Mouse (Mus musculus) midbrain, embryonic 13.5 days (tissue): ENCODE measurements at regions not wholly inside any gene's neighbourhood (a gene's known extent, or its start where the extent isn't known, plus 50 kb on each side); places are given as distances from the start of the nearest gene placed in this dataset.
A peak's percentile ranks its signal among the peaks of the same experiment; 100 is the strongest.

Experiments
- ATAC-seq: fragments of 200-750 bp; cut with Nextera tagmentation; 2 replicates; pipeline ENCODE4 v1.8.0; 2017; ENCODE audit warnings: mild to moderate bottlenecking, moderate TSS enrichment, moderate library complexity
- H3K27ac ChIP-seq: fragments of 300-500 bp; sonication (generic); 2 replicates; pipeline ENCODE4 v1.5.1; 2015; ENCODE audit warnings: inconsistent platforms, mild to moderate bottlenecking, moderate library complexity
- H3K27me3 ChIP-seq: fragments of 300-500 bp; sonication (generic); 2 replicates; pipeline ENCODE4 v1.6.1; 2015; ENCODE audit warnings: mild to moderate bottlenecking, inconsistent platforms
- H3K36me3 ChIP-seq: fragments of 300-500 bp; sonication (generic); 2 replicates; pipeline ENCODE4 v1.6.1; 2015; ENCODE audit warnings: mild to moderate bottlenecking, inconsistent platforms
- H3K4me1 ChIP-seq: fragments of 300-500 bp; sonication (generic); replicated peaks from 2 replicates; pipeline ENCODE4 v1.6.1; 2015; ENCODE audit warnings: inconsistent platforms
- H3K4me2 ChIP-seq: fragments of 300-500 bp; sonication (generic); replicated peaks from 2 replicates; pipeline ENCODE4 v1.6.1; 2015; ENCODE audit warnings: moderate library complexity, mild to moderate bottlenecking, inconsistent platforms
- H3K4me3 ChIP-seq: fragments of 300-500 bp; sonication (generic); replicated peaks from 2 replicates; pipeline ENCODE4 v1.5.1; 2015; ENCODE audit warnings: mild to moderate bottlenecking, inconsistent platforms
- H3K9ac ChIP-seq: fragments of 300-500 bp; sonication (generic); replicated peaks from 2 replicates; pipeline ENCODE4 v1.6.1; 2015; ENCODE audit warnings: mild to moderate bottlenecking, inconsistent platforms
- H3K9me3 ChIP-seq: fragments of 300-500 bp; sonication (generic); 2 replicates; pipeline ENCODE4 v1.6.1; 2016; ENCODE audit warnings: mild to moderate bottlenecking, inconsistent platforms
- WGBS: fragments of 180-500 bp; shearing (Covaris S2); methylation state at CpG from one replicate; pipeline ENCODE4 v1.1.7; 2015; 5-methylcytosine and 5-hydroxymethylcytosine counted together

DNA sequence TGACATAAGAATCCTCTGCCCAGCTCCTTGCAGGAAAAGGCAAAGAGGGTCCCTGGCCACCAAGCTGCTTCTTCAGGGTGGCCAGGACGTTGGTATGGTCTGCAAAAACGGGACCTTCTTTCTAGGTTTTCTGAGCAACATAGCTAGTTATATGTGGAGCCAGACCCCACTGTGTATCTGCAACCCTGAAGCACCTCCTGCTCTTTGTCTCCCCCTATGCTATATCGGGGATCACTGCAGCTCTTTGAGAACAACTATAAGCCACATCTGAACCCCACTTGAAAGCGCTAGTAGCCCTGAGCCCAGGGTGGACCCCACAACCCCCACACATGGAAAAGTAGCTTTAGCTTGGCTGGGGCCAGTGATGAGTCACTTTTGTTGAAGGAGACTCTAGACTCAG lies 414.9 kb downstream of the Zfp536 start:
- ATAC-seq: no peak
- 70% methylated on average over 4 of the region's 4 CpGs for WGBS
- H3K9ac ChIP-seq: no peak overlapping the region
- 0 out of 2 replicates have a peak, but pooled peaks cover 4% of the 10 kb centered on the region for H3K27me3 ChIP-seq
- no peaks in the 10 kb centered on the region for H3K9me3 ChIP-seq
- peaks cover 35% of the 10 kb centered on the region for H3K4me1 ChIP-seq
- no peaks in the 10 kb centered on the region for H3K36me3 ChIP-seq
- no peak overlapping the region for H3K27ac ChIP-seq
- H3K4me3 ChIP-seq: no peak overlapping the region
- H3K4me2 ChIP-seq: no peak overlapping the region

DNA sequence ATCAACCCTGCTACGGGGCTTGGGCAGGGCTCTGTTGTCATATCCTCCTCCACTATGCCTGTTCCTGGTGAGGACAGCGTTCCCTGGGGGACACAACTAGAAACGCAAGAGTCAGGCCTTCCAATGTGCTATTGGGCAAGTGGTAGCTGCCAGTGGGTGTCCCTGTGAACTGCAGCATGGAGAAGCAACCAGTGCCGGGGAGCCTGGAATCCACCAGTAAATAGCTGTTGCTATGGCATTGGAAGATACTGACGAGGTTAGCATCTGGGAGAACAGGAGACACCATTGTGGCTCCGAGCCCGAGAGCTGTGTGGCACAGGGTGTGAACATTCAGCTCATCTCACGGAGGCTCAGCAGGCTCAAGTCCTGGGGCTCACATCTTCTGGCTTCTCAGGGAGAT lies 414.0 kb downstream of the Zfp536 start:
- 73% methylated on average over 8 of the region's 8 CpGs for WGBS

GRCm38 (mm10) chr7:37360171-37360570 lies 413.3 kb downstream of the Zfp536 start:
- no peak for ATAC-seq

More for the DNA sequence above, 414.0 kb downstream of the Zfp536 start:
- 0 out of 2 replicates have a peak, but pooled peaks cover 4% of the 10 kb centered on the region for H3K27me3 ChIP-seq
- peaks cover 45% of the 10 kb centered on the region for H3K4me1 ChIP-seq
- no peaks in the 10 kb centered on the region for H3K9me3 ChIP-seq
- ATAC-seq: no peak
- no peak overlapping the region for H3K9ac ChIP-seq
- H3K27ac ChIP-seq: no peak overlapping the region
- H3K4me2 ChIP-seq: no peak overlapping the region
- H3K4me3 ChIP-seq: no peak overlapping the region
- no peaks in the 10 kb centered on the region for H3K36me3 ChIP-seq

GRCm38 (mm10) chr7:37361802-37362441 lies 411.5 kb downstream of the Zfp536 start:
- WGBS: 1% methylated on average over 16 of the region's 16 CpGs
- Histone ChIP-seq H3K4me2 (peak overlapping the region; percentile 45), H3K9me3 (no peaks in the 10 kb centered on the region), H3K27me3 (0 out of 2 replicates have a peak, but pooled peaks cover 4% of the 10 kb centered on the region), H3K36me3 (no peaks in the 10 kb centered on the region), H3K4me3 (peak overlapping the region; percentile 12; the same call in 1 of the 2 replicates), H3K9ac (no peak overlapping the region), H3K4me1 (peaks cover 61% of the 10 kb centered on the region), H3K27ac (peak overlapping the region; percentile 77)
- peak; percentile 21 for ATAC-seq

More at GRCm38 (mm10) chr7:37360171-37360570, 413.3 kb downstream of the Zfp536 start:
- H3K4me2 ChIP-seq: no peak overlapping the region
- H3K4me1 ChIP-seq: peaks cover 50% of the 10 kb centered on the region
- H3K27ac ChIP-seq: no peak overlapping the region
- H3K9ac ChIP-seq: no peak overlapping the region
- 13% methylated on average over 3 of the region's 3 CpGs for WGBS
- no peak overlapping the region for H3K4me3 ChIP-seq
- no peaks in the 10 kb centered on the region for H3K9me3 ChIP-seq
- no peaks in the 10 kb centered on the region for H3K36me3 ChIP-seq
- 0 out of 2 replicates have a peak, but pooled peaks cover 4% of the 10 kb centered on the region for H3K27me3 ChIP-seq

DNA sequence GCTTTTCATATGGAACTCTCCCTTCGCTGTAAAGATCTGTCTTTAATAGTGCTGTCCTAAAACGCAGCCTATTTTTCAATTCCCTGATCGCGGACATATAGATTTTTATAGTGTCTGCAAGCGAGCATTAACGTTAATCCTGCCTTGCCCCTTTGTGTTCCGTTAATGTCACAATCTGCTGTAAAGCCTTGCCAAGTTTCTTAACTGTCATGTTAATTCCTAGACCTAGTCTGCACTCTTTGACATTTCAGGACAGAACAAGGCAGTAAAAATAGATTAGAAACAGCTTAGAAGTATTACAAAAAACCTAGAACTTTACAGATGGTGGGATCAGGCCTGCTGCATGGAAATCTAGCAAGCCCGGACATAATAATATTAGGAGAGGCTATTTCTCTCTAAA lies 410.6 kb downstream of the Zfp536 start:
- Histone ChIP-seq H3K4me3 (no peak overlapping the region), H3K27me3 (0 out of 2 replicates have a peak, but pooled peaks cover 4% of the 10 kb centered on the region), H3K27ac (peak overlapping the region; percentile 81), H3K9me3 (no peaks in the 10 kb centered on the region), H3K36me3 (no peaks in the 10 kb centered on the region), H3K4me1 (peaks cover 56% of the 10 kb centered on the region), H3K9ac (no peak overlapping the region), H3K4me2 (peak overlapping the region; percentile 25)
- WGBS: 11% methylated on average over 8 of the region's 8 CpGs
- ATAC-seq: no peak

DNA sequence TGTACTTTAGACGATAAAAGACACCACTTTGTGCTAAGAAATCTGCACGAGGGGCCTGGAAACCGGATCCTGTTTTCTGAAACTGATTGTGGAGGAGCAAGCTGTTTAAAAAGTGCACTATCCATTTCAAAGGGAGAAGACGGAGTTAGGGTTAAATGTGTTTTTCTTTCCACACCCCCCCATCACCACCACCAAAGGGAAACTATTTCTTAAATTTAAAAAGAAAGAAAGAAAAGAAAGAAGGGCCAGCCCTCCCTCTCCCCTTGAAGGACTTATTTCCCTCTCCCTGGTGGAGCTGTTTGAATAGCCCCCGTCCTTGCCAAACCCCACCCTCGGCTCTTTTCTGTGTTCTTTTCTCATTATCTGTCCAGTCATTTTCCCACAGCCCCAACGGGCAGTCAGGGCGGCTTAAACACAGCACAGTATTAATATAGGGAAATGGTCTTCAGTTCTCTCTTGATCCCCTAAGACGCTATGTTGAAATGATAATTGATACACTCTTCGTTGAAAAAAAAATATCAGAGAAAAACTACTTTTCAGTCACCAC lies 409.7 kb downstream of the Zfp536 start:
- ATAC-seq: peak; percentile 66
- Histone ChIP-seq H3K27me3 (0 out of 2 replicates have a peak, but pooled peaks cover 4% of the 10 kb centered on the region), H3K4me1 (peaks cover 51% of the 10 kb centered on the region), H3K27ac (peak overlapping the region; percentile 81), H3K4me2 (peak overlapping the region; percentile 28), H3K9ac (no peak overlapping the region), H3K9me3 (no peaks in the 10 kb centered on the region), H3K4me3 (no peak overlapping the region), H3K36me3 (no peaks in the 10 kb centered on the region)
- WGBS: 3% methylated on average over 10 of the region's 10 CpGs

- H3K27me3 ChIP-seq: 0 out of 2 replicates have a peak, but pooled peaks cover 4% of the 10 kb centered on the region
- WGBS: 6% methylated on average over 9 of the region's 9 CpGs
- peak overlapping the region; percentile 28 for H3K4me2 ChIP-seq
- 0 out of 2 replicates have a peak overlapping the region, but pooled peaks have one; percentile 1 for H3K9ac ChIP-seq
- H3K9me3 ChIP-seq: no peaks in the 10 kb centered on the region
- ATAC-seq: peak; percentile 41
- no peaks in the 10 kb centered on the region for H3K36me3 ChIP-seq
- peaks cover 51% of the 10 kb centered on the region for H3K4me1 ChIP-seq
- peak overlapping the region; percentile 49; the same call in 1 of the 2 replicates for H3K27ac ChIP-seq
- H3K4me3 ChIP-seq: no peak overlapping the region
Observed at GRCm38 (mm10) chr7:37364221-37364620, 409.2 kb downstream of the Zfp536 start.

DNA sequence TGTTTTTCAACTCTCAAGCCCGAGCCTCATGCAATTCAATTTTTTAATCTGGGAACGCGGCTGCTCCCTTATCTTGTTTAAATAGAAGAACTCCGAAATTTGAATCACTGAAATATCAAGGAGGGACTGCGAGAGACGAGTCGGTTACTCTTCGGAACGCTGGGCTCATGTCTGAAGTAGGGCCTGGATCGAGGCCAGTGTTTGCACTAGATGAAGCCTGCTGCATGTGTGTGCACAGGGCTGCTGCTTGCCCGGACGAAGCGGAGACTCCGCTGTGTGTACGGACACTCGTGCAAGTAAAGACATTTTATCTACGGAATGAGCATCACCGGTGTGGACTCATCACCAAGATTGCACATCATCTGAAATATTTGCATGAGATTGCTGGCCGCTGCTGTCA lies 407.4 kb downstream of the Zfp536 start:
- H3K27ac ChIP-seq: no peak overlapping the region
- H3K36me3 ChIP-seq: no peaks in the 10 kb centered on the region
- H3K4me2 ChIP-seq: no peak overlapping the region
- no peaks in the 10 kb centered on the region for H3K9me3 ChIP-seq
- H3K27me3 ChIP-seq: 0 out of 2 replicates have a peak, but pooled peaks cover under 1% of the 10 kb centered on the region
- peaks cover 48% of the 10 kb centered on the region for H3K4me1 ChIP-seq
- no peak for ATAC-seq
- no peak overlapping the region for H3K9ac ChIP-seq
- WGBS: 80% methylated on average over 19 of the region's 19 CpGs
- no peak overlapping the region for H3K4me3 ChIP-seq

DNA sequence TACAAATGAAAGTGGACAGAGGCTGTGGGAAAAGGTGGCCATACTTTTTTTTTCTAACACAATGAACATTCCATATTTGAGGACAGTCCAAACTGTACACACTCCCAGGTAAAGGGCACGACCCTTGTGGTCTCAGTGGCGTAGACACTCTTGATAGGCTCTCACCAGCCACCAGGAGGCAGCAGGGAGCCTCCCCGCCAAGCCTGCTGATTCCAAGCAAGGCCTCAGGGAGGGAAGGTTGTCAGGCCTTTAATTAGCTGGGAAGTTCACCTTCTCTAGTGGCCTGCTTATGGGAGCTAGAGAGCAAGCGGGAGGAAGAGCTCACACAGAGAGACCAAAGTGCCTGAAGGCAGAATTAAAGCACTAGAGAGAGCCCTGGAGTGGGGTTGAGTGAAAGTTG lies 403.7 kb downstream of the Zfp536 start:
- WGBS: 37% methylated on average over 4 of the region's 4 CpGs
- no peaks in the 10 kb centered on the region for H3K9me3 ChIP-seq
- H3K4me3 ChIP-seq: no peak overlapping the region
- H3K4me1 ChIP-seq: peaks cover 22% of the 10 kb centered on the region
- no peak overlapping the region for H3K9ac ChIP-seq
- no peaks in the 10 kb centered on the region for H3K36me3 ChIP-seq
- H3K27me3 ChIP-seq: no peaks in the 10 kb centered on the region
- H3K4me2 ChIP-seq: no peak overlapping the region
- no peak overlapping the region for H3K27ac ChIP-seq
- ATAC-seq: no peak

- no peak overlapping the region for H3K27ac ChIP-seq
Observed at GRCm38 (mm10) chr7:37373864-37374263, 399.6 kb downstream of the Zfp536 start.

GRCm38 (mm10) chr7:37375044-37375443 lies 398.4 kb downstream of the Zfp536 start:
- no peak overlapping the region for H3K4me2 ChIP-seq
- H3K9ac ChIP-seq: no peak overlapping the region
- ATAC-seq: no peak
- H3K27me3 ChIP-seq: 0 out of 2 replicates have a peak, but pooled peaks cover 3% of the 10 kb centered on the region
- no peaks in the 10 kb centered on the region for H3K36me3 ChIP-seq
- no peak overlapping the region for H3K27ac ChIP-seq
- no peaks in the 10 kb centered on the region for H3K9me3 ChIP-seq
- no peak overlapping the region for H3K4me3 ChIP-seq
- H3K4me1 ChIP-seq: peaks cover 38% of the 10 kb centered on the region
- WGBS: 46% methylated on average over 9 of the region's 9 CpGs

More at GRCm38 (mm10) chr7:37373864-37374263, 399.6 kb downstream of the Zfp536 start:
- ATAC-seq: peak; percentile 79
- Histone ChIP-seq H3K4me2 (peak overlapping the region; percentile 38), H3K27me3 (0 out of 2 replicates have a peak, but pooled peaks cover 3% of the 10 kb centered on the region), H3K4me1 (peaks cover 38% of the 10 kb centered on the region), H3K9ac (no peak overlapping the region), H3K36me3 (no peaks in the 10 kb centered on the region), H3K4me3 (0 out of 2 replicates have a peak overlapping the region, but pooled peaks have one; percentile 1), H3K9me3 (no peaks in the 10 kb centered on the region)
- 9% methylated on average over 11 of the region's 11 CpGs for WGBS

DNA sequence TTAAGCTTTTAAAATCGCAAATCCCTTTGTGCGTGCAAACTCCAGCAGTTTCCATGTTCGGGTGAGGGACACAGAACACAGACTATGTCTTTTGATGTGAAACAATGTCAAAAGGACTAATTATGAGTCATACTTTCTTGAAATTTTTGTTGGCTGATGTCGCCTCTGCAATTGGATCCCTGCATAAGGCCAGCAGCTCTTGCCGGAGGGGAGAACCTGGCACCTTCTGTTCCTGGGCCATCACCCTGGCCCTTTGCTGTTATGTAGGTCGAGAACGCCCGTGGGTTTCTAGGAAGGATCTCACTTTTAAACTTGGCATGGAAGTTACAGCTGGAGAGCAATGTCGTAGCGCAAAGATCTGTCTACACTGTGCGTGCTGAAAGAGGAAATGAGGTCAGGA lies 397.9 kb downstream of the Zfp536 start:
- Histone ChIP-seq H3K4me1 (peaks cover 38% of the 10 kb centered on the region), H3K27ac (no peak overlapping the region), H3K4me3 (no peak overlapping the region), H3K36me3 (no peaks in the 10 kb centered on the region), H3K9ac (no peak overlapping the region), H3K27me3 (0 out of 2 replicates have a peak, but pooled peaks cover 3% of the 10 kb centered on the region), H3K4me2 (no peak overlapping the region), H3K9me3 (no peaks in the 10 kb centered on the region)
- ATAC-seq: no peak
- 54% methylated on average over 11 of the region's 11 CpGs for WGBS
